Mouse (Mus musculus) kidney, adult 9 months (tissue): Measurements from ENCODE around the gene Wwc2.
A peak's percentile ranks its signal among the peaks of the same experiment; 100 is the strongest.

Experiments used
- DNase-seq: peaks from one replicate; pipeline ENCODE4 v3.0.0; 2022

Wwc2 gene

DNA sequence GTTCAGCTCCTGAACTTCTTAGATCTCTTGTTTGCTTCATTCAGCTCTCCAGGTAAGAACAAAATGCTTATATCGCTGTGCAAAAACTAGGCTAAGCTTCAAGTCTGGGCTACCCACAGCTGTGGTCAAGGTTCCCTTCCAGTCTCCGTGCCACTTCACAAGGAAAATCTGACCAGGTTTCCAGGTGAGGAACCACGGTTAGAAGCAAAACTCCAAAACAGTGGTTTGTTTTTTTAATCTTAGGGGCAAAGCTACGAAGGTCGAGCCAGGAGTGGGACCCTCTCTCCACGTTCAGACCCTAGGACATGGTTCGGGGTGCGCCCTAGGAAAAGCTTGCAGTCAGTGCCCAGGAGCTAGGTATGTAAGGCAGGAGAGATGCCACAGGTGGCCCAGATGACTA, 1.5 kb downstream of the Wwc2 start:
- DNase-seq, result no peak

DNA sequence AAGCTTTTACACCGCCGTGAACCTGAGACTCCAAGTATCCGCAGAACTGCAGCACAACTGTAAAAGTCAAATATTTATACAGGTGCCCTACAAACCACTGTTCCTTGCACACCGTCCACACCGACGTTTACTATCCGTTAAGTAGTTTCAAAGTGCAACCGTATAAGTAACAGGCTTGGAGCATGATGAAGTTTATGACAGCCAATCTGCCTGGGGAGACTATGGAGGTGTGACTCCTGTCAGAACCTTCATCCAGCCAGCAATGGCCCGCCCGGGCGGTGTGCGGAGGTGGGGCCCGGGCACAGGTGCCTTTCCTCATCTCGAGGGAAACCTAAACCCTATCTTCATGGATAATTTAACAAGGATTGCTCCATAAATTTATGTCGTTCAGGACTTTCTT, 2.6 kb downstream of the Wwc2 start:
- DNase-seq, result no peak

DNA sequence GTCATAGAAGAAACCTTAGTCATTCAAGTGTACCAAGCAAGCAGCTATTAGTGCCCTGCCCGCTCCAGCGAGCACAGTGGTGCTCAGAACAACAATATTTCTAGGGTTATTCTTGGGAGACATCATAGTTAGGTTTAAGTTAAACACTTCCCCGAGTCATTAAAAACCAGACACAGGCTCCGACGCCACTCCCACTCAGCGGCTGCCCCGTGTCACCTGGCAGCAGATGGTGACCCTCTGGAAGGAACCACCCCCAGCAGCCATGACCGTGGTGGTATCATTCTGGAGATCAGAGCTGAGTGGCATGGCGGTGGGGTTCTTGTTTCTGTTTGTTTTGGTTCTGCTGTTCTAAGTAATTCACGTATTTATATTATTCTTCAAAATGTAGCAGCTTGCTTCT, 5.1 kb downstream of the Wwc2 start:
- DNase-seq, result no peak

DNA sequence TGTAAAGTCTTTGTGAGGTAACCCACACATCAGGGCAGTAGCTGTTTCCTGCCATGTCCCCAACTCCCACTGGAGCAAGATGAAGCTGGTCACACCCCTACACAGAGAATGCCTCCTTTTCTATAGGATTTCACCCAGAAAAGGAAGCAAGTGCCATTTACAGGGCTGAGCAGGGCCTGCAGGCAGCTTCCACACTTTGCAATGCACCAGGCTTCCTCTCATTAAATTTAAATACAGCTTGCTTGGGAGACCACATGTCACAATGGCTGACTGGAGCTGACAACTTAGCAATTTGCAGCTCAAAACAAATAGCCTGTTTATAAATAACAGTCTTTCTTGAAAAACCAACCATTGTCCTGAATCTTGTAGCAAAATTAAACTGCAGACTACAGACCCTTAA, 5.5 kb downstream of the Wwc2 start:
- DNase-seq, result no peak

DNA sequence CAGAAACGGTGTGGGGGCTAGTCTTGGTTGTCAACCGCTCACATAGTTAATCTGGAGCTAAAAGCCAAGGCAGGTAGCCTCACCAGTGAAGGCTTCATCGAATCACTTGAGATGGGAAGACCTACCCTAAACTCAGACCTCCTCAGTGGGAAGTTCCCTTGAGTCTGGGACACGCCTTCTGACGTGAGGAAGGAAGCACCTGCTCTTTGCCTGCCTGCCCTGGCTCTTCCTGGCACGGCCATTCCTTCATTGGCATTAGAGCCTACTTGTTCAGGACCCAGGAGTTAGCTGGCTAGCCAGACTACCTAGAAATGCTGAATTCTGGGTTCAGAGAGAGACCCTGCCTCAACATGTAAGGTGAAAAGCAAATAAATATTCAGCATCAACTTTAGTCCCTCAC, 9.6 kb downstream of the Wwc2 start:
- DNase-seq, result no peak

DNA sequence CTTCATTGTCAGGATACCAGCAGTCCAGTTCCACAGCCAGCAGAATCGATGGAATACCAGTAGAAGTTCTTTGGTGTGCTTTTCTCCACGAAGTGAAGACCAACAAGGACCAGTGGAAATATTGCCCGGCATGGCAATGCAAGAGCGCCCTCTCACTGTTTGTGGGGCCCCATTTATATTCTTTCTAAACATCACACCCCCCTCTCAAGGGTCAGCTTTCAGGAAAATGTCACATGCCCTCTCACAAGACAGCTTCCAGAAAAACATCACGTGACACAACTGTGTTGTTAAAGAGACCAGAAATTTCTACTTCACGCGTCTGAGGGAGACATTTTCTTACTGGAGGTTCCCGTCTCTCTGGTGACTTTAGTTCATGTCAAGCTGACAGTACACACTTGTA, 10.8 kb downstream of the Wwc2 start:
- peak; percentile 71 for DNase-seq

DNA sequence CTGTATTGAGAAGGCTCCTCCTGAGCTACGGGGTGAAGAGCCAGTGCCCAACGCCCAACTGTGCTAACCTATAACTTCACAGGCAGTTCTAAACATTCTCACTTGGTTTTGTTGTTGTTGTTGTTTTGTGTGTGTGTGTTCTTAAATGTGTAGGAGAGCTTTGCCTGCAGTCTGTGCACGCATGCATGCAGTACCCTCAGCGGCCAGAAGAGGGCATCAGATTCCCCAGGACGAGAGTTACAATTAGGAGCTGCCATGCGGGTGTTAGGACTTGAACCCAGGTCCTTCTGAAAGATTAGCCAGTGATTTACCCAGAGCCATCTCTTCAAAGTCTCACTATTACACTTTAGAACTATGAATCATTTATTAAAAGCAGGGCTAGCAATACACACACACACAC, 12.0 kb downstream of the Wwc2 start:
- no peak for DNase-seq

DNA sequence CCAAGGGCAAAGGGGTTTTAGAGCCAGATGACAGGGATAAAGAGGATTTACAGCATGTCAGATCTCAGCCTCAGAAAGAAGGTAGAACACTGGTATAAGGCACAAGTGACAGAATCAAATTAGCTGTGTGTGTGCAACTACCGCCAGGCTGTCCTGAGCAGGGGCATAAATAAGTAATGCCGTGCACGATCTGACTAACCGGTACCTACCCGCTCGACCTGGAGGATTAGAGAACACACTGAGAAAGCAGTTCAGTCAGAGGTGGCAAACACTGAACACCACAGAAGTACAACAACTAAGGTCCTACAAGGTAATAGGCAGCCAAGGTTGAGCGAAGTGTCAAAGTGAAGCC, 15.8 kb downstream of the Wwc2 start:
- no peak for DNase-seq

DNA sequence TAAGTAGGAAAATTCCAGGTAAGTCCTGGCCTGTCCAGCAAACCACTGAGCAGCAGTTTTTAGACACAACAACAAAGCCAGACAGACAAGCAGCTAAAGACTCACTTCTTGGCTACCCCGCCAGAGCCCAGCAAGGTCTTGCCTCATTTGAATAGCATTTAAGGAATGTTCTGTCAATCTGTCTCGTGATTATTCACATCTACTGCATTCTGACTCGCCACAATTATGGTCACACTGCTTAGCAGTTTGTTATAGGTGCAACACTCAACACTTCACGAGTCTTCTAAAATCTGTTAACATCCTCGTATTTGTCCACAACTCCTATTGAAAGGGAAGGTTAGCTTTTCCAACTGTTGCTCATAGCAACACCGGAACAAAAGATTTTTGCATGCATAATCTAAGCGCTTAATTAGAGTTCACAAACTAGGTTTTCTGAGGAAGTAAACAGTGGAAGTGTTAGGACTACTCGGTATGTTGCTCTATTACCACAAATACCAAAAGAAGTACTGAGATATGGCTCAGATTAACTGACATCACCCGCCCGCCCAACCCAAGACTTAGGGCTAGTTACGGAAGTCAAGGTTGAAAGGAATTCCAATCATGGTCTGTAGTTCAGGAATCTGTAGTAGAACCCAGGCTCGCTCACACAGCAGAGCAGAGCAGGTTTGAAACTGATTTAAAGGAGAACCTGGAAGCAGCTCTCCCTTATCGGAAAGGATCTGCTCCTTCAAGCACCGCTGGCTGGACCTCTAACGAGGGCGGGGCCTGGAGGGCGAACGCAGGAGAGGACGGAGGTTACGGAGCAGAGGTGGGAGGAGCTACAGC, 16.4 kb downstream of the Wwc2 start:
- DNase-seq, result peak; percentile 93

DNA sequence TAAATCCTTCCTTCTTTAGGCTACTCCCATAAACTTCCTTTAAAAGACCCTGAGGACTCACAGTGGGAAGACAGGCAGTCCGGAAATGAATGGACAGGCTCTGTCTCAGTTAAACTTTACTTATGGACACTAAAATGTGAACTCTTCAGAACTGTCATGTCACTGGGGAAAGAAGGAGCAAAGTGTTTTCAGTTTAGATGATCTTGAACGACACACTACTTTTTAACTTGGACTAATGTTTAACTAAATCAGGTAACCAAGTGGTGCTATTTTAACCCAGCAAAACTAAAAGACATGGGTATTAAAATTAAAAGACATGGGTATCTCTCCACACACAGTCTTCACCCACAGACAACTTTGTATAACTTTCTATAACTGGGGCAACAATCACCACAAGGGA, 19.6 kb downstream of the Wwc2 start:
- DNase-seq, result peak; percentile 82

DNA sequence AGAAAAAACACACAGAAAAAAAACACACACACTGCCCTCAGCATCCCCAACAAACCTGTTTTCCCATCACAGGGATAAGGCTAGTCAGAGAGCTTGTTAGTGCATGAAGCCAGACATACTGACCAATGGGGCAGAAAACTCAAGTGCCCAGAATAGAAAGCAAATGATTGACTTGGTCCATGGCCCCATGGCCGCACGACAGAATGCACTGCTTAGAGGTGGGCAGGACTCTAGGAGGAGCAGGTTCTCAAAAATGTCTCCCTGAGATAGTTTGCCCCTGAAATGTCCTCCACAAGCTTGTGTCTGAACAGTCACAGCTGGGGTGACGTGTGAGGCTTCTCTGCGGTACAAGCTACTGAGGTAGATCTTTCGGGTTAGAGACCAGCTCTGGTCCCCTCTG, 20.1 kb downstream of the Wwc2 start:
- DNase-seq, result peak; percentile 95

DNA sequence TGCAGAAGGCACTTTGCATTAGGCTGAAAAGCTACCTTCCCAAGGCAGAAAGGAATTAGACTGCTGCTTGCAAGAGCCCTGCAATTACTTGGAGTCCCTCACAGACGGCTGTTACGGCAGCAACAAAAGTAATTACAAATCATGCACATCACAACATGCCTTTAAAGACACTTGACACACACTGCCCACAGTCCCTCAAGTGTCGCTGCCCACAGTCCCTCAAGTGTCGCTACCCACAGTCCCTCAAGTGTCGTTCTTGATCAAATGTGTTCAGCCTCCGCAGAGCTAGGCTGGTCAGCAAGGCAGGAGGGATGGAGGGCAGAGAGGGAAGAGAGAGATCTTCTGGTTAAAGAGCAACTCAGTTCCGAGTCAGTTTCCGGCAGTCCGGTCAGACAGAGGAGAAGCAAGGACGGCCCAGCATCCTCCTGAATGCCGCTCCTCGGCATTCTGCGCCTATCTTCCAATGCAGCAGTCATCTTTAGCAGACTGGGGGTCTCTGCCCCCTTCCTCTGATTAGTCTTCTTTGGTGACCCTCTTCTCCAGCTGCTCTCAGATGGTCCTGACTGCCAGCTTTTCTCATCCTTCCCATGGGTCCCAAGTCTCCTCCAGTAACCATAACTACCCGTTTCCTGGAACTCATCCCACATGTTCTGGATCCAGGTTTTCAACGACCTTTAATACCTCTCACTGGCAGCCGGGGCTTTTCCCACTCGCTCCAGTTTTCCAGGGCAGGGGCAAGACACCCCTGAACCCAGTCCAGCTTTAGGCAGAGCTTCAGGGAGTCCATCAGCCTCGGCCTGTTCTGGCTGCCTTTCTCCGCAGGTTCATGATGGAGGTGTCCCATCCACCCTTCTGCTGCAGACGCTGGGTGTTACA, 23.4 kb downstream of the Wwc2 start:
- peak; percentile 93 for DNase-seq

DNA sequence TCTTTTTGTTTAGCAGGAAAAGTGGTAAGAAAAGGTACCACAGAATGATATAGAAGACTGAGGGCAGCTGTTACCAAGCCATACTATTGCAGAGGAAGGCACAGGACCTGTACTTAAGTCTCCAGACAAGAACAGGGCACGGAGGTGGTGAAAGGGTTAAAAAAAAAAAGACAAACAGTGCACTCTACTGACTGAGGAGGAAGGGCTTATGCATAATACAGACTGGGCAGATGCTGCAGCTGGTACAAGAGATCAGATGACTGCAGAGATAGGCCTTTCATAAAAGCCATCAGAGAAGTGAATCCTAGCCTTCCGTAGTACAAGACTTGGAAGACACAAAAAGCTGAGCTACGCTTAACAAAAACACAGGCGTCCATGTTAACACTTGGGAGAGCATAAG, 28.2 kb downstream of the Wwc2 start:
- DNase-seq, result no peak

DNA sequence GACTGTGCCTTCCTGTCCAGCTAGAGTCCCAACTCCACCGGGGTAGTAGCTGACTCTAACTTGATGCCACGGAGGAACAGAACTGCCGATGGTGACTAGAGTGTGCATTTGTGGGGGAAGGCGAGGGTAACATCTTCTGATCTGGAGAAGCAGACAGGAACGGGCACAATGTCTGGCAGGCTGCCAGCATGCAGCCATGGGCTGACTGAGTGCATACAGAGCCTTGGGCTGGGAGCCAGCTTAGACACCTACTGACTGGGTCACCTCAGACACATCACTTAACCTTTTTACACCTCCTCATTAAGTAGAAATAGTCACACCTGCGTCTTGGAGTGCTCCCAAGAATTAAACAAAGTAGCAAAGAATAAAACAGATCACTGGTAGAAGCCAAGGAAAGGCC, 28.7 kb downstream of the Wwc2 start:
- DNase-seq, result peak; percentile 65

DNA sequence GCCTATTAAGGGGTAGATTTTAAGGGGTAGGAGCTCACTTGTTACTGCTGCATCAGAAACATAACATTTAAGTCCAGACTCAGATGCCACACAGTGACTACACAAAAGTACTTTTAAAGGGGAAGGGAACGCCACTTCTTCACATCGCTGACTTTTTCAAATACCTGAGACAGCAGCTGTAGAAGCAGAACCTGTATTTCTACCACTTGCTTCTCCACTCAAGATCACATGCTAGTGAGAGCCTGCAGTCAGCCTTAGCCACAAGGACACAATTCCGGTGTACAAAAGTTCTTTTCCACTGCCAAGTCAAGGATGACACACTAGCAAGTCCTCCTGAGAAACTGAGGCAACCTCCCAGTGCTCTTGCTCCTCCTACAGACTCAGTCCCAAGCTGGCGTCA, 33.2 kb downstream of the Wwc2 start:
- DNase-seq, result no peak

DNA sequence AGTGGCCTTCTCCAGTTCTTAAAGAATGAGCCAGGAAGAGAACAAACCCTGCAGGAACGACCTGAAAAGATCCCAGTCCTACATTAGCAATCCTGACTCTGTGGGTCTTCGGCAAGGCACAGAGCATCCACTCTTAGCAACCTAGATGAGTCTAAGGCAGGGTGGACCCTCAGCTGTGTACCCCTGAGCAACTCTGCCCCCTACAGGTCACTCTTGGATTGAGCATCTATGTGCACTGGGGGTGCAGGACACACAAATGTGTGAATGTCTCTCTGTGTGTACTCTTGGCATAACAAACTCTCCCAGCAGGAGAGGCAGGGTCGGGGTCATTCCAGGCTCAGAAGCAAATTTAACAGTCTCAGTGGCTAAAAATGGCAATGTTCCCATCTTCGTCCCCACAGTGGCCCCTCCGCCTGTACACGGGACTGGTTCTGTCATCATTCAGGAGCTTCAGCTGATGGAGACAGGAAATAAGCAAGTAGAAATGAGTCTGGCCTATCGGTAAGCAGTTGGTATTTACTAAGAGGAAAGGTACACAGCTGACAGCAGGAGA, 39.3 kb downstream of the Wwc2 start:
- DNase-seq, result no peak

DNA sequence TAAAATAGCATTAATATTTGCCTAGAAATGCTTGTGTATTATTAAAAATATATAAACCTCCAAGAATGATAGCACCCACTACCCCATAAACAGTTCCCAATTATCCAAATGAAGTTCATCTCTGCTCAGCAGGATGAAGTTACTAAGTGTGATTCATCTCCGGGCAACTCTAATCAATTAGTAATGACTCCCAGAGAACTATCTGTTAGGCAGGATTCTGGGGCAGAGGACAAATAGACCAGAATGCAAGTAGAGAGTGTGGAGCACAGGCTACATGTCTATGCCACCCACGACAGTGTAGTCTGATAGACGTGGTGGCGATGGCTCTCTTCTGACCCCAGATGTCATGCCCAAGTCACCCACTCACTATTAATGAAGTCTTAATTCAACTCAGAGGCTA, 41.9 kb downstream of the Wwc2 start:
- no peak for DNase-seq

DNA sequence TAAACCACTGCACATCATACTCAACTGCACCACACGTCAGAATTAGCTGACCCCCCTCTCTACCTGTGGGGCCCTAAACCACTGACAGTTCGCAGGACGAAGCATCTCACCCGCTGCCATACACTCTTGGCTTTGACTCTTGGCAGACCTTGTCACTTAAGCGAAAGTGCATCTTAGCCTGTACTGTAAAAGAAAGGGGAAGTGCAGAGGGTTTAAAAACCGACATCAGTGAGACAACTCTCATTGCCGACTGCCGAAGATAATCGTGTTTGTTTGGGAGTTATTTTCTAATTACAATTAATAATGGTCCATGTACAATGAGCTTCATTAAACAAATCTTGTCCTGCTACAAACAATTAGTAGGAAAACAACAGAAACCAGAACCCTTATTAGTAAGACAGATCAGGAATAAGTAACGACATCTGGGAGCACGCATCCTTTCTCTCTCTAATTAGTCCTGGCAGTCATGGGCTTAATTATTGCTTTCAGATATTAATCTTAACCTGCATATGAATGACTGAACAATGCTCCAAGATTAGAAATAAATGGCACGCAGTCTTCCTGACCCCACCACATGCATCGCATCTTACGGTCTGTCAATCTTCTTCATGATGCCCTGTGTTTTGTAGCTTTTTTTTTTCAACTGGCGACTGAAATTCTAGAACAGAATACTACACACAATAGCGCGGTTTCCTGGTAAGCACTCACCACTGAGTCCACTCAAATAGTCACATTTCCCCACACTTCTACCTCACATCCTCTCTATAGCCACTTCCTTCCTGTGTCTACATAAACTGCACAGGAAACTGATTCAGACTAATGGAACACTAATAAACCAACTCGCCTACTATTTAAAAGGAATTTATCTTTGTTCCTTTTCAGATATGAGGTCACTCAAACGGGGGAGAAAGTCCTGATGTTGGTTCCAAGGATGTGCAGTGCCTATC, 42.8 kb downstream of the Wwc2 start:
- no peak for DNase-seq

DNA sequence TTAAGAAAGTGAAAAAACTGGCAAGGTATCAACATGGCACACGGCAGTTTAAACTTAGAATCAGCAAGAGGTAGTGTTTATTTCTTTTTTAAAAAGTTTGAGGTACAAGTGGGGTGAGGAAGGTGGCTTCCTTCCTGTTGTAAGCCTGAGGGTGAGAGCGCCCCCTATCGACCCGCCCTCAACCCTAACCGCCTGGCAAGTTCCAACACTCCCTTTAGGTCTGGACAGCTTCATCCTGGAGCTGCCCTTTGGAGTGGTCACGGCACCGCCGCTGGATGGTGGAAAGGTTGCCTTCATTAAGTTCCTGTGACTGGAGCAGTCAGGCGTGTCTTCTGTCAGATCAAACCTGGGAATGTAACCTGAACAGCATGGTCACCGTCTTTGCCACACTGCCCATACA, 47.7 kb downstream of the Wwc2 start:
- peak; percentile 71 for DNase-seq

DNA sequence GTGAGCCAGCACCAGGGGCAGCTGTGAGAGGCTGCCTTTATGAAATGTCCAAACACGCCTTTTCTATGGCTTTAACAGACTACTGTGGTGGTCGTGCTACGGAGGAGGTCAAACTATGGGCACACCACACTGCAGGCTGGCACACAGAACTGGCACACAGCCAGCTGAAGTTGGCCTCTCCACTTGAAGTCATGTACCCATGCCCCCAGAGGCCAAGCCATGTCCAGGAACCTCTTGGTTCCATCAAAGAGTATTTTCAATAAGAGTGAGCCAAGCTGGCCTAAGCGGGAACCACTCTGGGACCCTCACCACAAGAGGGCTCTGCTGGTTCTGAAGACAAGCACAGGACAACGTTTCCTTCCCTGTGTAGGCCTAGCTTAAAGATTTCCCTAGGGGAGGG, 49.7 kb downstream of the Wwc2 start:
- DNase-seq, result peak; percentile 62

DNA sequence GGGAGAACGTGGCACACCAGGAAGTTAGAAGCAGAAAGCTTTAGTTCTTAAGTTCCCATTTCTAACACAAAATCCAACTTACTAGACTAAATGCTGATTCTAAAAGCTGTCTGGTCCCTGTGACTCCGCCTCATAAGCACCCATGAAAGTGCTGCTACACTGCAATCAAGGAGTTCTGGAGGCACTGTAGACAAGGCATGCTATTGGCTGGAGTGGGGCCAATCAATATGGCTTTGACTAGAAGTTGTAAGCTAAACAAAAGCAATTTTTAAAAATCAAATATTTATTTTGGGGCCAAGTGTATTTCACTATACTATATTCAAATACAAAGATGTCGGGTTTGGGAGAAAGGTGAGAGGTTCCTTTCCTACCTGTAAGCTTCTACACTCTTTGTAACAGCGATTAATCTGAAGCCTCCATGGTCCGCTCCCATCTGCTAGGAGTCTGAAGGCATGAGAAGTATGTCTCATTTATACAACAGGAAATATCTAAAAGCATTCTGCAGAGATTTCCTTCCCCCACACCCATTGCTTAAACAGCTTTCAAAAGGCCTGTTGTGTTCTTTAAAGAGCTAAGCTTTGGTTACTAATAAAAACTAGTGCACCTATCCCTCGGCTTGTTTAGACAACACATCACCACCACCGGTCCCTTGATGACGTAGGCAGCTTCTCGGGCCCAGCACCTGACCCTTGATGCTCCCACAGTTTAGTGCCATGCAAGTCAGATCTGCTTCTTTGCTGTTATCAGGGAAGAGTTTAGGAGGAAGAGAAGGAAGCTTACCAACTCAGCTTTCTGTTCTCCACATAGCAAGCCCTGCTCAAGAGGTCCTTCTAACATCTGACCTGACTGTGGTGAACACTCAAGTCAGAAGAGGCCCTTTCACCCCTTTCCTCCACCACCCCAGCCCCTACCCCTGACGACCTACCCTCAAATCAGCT, 50.5 kb downstream of the Wwc2 start:
- DNase-seq, result no peak

DNA sequence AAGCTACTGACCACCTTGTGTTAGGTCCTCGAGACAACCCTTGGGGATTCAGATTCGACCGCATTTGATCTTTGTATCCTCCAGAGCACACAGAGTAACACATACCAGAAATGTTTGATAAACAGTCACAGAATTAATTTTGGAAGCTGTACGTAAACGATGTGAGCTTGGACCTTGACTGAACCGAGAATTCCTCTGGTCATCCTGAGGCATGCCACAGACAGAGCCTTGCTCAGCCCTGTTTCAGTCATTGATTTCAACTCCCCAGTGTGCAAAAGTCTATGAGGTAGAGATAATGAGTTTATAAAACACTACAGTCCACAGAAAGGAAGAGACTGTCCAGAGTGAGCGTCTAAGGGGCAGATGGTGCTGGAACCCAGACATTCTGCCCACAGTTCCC, 51.5 kb downstream of the Wwc2 start:
- DNase-seq, result no peak
